Mouse (Mus musculus) kidney, embryonic 14.5 days (tissue): ENCODE data around the gene Insig1. TPM values are rescaled to one million over a fixed set of nuclear protein-coding genes. Genes with fewer than 3 reads are reported as not detected.

Experiments
- ATAC-seq: fragments of 200-750 bp; cut with Nextera tagmentation; 2 replicates; pipeline ENCODE4 v1.8.0; 2017; ENCODE audit warnings: moderate number of reproducible peaks, mild to moderate bottlenecking, moderate TSS enrichment, moderate library complexity; ENCODE audit not compliant: low FRiP score, low TSS enrichment
- H3K27ac ChIP-seq: fragments of 300-500 bp; sonication (generic); 2 replicates; pipeline ENCODE4 v1.5.1; 2014; ENCODE audit warnings: low read depth, mild to moderate bottlenecking, low read length, moderate library complexity, mixed read lengths
- H3K27me3 ChIP-seq: fragments of 300-500 bp; sonication (generic); 2 replicates; pipeline ENCODE4 v1.6.1; 2014; ENCODE audit warnings: mild to moderate bottlenecking, low read length; ENCODE audit not compliant: control insufficient read depth, insufficient read depth
- H3K36me3 ChIP-seq: fragments of 300-500 bp; sonication (generic); 2 replicates; pipeline ENCODE4 v1.6.1; 2014; ENCODE audit warnings: low read length, mixed read lengths; ENCODE audit not compliant: control insufficient read depth, insufficient read depth
- H3K4me1 ChIP-seq: fragments of 300-500 bp; sonication (generic); 2 replicates; pipeline ENCODE4 v1.6.1; 2014; ENCODE audit warnings: low read length, mixed read lengths; ENCODE audit not compliant: control insufficient read depth, insufficient read depth
- H3K4me2 ChIP-seq: fragments of 300-500 bp; sonication (generic); replicated peaks from 2 replicates; pipeline ENCODE4 v1.6.1; 2014; ENCODE audit warnings: low read depth, mild to moderate bottlenecking, low read length
- H3K4me3 ChIP-seq: fragments of 300-500 bp; sonication (generic); 2 replicates; pipeline ENCODE4 v1.5.1; 2014; ENCODE audit warnings: mild to moderate bottlenecking, low read length
- H3K9ac ChIP-seq: fragments of 300-500 bp; sonication (generic); 2 replicates; pipeline ENCODE4 v1.6.1; 2014; ENCODE audit warnings: low read depth, mild to moderate bottlenecking, low read length, moderate library complexity
- H3K9me3 ChIP-seq: fragments of 300-500 bp; sonication (generic); 2 replicates; pipeline ENCODE4 v1.6.1; 2016; ENCODE audit warnings: low read length; ENCODE audit not compliant: control insufficient read depth
- WGBS: fragments of 180-500 bp; shearing (Covaris S2); extraction: QIAGEN DNeasy Blood & Tissue Kit; methylation state at CpG from one replicate; pipeline ENCODE4 v1.1.7; 2014; 5-methylcytosine and 5-hydroxymethylcytosine counted together
- polyA plus RNA-seq: library from polyadenylated mRNA; unstranded; fragments of >200 nt; fragmentation: Nextera tagmentation; extraction: Ambion mirVana; gene quantifications from 2 replicates; pipeline ENCODE4 v1.2.1, GENCODE M21; 2014

The Insig1 gene
- polyA plus RNA-seq, 1 experiment from 2014 or later, result 68.4 TPM

- Histone ChIP-seq H3K9ac (no peak overlapping the region), H3K4me3 (no peak overlapping the region), H3K9me3 (no peaks in the 10 kb centered on the region), H3K27ac (no peak overlapping the region), H3K36me3 (no peaks in the 10 kb centered on the region), H3K27me3 (peaks cover 88% of the 10 kb centered on the region), H3K4me1 (peaks cover 3% of the 10 kb centered on the region; the same call in 1 of the 2 replicates), H3K4me2 (no peak overlapping the region; the same call in 1 of the 2 replicates)
- ATAC-seq, result peak; percentile 84
- WGBS, result 2% methylated on average over 27 of the region's 27 CpGs
Measured at GRCm38 (mm10) chr5:28122491-28123454, 51.6 kb downstream of the Insig1 start.

GRCm38 (mm10) chr5:28123455-28123825 is 52.3 kb downstream of the Insig1 start:
- Histone ChIP-seq H3K9ac (no peak overlapping the region), H3K27ac (no peak overlapping the region), H3K4me1 (peaks cover 3% of the 10 kb centered on the region; the same call in 1 of the 2 replicates), H3K36me3 (no peaks in the 10 kb centered on the region), H3K4me2 (no peak overlapping the region; the same call in 1 of the 2 replicates), H3K27me3 (peaks cover 86% of the 10 kb centered on the region), H3K4me3 (0 out of 2 replicates have a peak overlapping the region, but pooled peaks have one; percentile 3), H3K9me3 (no peaks in the 10 kb centered on the region)
- WGBS, result 2% methylated on average over 11 of the region's 11 CpGs
- ATAC-seq, result no peak

GRCm38 (mm10) chr5:28124321-28125230 is 53.4 kb downstream of the Insig1 start:
- Histone ChIP-seq H3K9ac (no peak overlapping the region), H3K4me3 (peak overlapping the region; percentile 6; the same call in 1 of the 2 replicates), H3K9me3 (no peaks in the 10 kb centered on the region), H3K4me2 (0 out of 2 replicates have a peak overlapping the region, but pooled peaks have one; percentile 15), H3K36me3 (no peaks in the 10 kb centered on the region), H3K27me3 (peaks cover 80% of the 10 kb centered on the region), H3K4me1 (peaks cover 3% of the 10 kb centered on the region; the same call in 1 of the 2 replicates), H3K27ac (no peak overlapping the region)
- WGBS, result 3% methylated on average over 28 of the region's 28 CpGs
- 0 out of 2 replicates have a peak, but pooled peaks have one; percentile 37 for ATAC-seq

Other genes starting within 250 kb of the Insig1 start
- gene Htr5a, start 229.2 kb upstream of the Insig1 start, polyA plus RNA-seq, result not detected in 2 replicates
- gene En2, start 94.3 kb downstream of the Insig1 start, polyA plus RNA-seq, result 0.10 and 0.27 TPM in 2 replicates
- gene Cnpy1, start 174.4 kb downstream of the Insig1 start, polyA plus RNA-seq, result 0.14 and 0.19 TPM in 2 replicates
- gene Rbm33, start 245.8 kb downstream of the Insig1 start, polyA plus RNA-seq, result 12.3 and 25.4 TPM in 2 replicates